Mouse (Mus musculus): ENCODE measurements around the gene Olfr476. TPM values are rescaled to one million over a fixed set of nuclear protein-coding genes. Genes with fewer than 3 reads are reported as not detected.
"Not testable (repeated sequence)": the region's sequence is repeated elsewhere in the genome, so short reads cannot be mapped to it uniquely, and the experiment has no call there.

Gene Olfr476
- not detected for total RNA-seq (2021)

DNA sequence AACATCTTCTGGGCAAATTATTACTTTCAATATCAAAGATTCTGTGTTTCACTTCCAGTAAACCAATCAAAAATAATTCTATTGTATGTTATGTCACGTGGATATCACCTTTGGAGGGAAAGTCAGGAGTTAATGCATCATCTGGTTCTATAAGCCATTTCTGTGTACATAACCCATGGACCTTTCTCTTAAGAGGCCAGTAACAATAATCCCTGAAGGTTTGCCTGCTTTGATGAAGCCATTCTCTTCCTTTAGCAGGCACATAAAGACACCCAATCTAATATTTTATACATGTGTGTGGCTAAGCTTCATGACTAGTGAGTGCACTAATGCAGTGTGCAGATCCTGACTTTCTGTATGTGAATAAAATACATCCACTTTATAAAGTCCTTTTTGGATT is at the start of gene Olfr476:
Olfr476 (plus strand) TSS at position 301 of the 400 bp plus-strand sequence.
- intact Hi-C loops (cut with DNase I) = no loop called here
- DNase-seq (ENCODE audit: low spot score in 2 of 2) = no peak

DNA sequence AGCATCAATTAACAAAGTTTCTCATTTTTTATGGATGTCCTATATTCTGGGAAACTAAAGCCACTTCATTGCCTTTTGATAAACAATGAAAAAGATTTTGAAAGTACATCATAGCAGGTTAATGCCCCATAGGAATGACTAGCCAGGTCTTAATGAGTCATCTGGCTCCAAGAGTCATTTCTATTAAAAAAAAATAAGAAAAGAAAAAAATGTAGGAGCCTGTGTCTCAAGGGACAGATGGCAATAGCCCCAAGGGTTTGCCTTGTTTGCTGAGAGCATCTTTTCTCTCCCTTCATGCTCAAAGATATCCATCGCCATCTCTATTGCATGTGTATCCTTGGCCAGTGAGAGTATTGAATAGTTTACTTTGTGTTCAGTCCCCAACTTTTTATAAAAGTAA is 34.5 kb upstream of the Olfr476 start, which contains the start of gene Olfr473:
Olfr473 (plus strand) TSS at position 301 of the 400 bp plus-strand sequence.
- intact Hi-C loops (cut with DNase I) = no loop called here
- DNase-seq (ENCODE audit: low spot score in 2 of 2) = no peak

DNA sequence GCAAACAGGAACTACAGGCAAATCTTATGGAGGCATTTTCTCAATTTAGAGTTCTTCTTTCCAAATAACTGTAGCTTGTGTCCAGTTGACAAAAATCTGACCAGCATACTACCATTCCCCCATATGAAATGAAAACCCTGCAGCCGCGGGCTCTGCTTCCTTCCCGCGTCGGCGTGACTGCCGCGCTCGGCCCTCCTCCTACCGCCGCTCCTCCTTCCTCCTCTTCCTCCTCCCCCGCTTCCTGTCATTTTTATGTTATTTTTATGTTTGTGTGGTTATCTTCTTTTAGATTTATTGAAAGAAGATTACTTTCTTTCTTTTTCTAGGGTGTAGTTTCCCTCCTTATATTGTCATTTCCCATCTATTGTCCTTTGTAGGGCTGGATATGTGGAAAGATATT is 12.1 kb upstream of the Olfr476 start:
- DNase-seq (ENCODE audit: low spot score in 2 of 2); intact Hi-C loops (cut with DNase I): not testable (repeated sequence)

DNA sequence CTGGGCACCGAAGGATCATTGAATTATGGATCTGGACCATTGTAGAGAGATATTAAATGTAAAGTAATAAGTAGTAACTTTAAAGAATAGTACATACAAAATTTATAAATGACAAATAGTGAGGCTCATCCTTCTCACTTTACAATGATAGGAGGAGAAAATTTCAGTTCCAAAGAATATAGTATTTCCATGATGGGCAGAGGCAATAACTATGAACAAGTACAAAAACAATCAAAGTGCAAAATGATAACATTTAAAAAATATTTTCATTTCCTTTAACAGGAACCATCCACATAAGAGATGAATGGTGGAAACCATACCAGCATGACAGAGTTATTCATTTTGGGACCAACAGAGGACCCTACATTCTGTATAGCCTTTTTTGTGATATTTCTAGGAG is 10.3 kb upstream of the Olfr476 start, which contains the start of gene Olfr474:
Olfr474 (plus strand) TSS at position 301 of the 400 bp plus-strand sequence.
- no peak for DNase-seq (ENCODE audit: low spot score in 2 of 2)
- intact Hi-C loops (cut with DNase I) = no loop called here

DNA sequence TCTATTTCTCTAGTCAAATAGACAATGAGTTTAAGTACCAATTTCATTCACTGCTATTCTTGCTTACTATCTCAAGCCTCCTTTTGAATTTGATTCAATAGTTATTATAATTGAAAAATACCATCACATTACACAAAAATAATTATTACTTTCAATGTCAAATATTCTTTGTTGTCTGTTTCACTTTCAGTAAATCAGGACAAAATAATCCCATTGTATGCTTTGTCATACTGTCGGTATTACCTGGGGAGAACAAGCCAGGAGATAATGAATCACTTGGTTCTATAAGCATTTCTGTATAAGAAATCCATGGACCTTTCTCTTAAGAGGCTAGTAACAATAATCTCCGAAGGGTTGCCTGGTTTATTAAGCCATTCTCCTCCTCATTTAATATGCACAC is 21.8 kb downstream of the Olfr476 start, which contains the start of gene Olfr477:
Olfr477 (plus strand) TSS at position 301 of the 400 bp plus-strand sequence.
- intact Hi-C loops (cut with DNase I) = no loop called here
- no peak for DNase-seq (ENCODE audit: low spot score in 2 of 2)

DNA sequence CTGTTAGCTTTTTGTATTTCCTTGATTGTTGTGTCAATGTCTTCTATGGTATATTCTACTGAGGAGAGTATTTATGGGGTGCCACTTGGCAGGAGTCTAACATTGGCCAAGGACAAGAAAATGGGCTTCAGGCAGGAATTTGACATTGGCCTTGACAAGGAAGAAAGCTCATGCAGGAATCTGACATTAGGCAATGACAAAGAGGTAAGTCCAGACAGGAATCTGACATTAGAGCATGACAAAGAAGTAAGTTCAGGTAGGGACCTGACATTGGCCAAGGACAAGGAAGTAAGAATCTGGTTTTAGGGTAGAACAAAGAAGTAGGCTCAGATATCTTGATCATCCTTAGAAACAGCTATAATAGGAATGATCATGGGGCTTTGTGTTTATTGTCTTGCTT is 49.7 kb downstream of the Olfr476 start:
- intact Hi-C loops (cut with DNase I) = not testable (repeated sequence)

More for the DNA sequence above, 49.7 kb downstream of the Olfr476 start:
- DNase-seq (ENCODE audit: low spot score in 2 of 2) = not testable (repeated sequence)

Other genes starting within 250 kb of the Olfr476 start
- gene Cyb5r2, start 206.8 kb upstream of the Olfr476 start, total RNA-seq (2021) = not detected
- gene Ovch2, start 163.6 kb upstream of the Olfr476 start, total RNA-seq (2021) = not detected
- gene Olfr467, start 152.5 kb upstream of the Olfr476 start, total RNA-seq (2021) = not detected
- not detected for gene Olfr469, start 139.3 kb upstream of the Olfr476 start, total RNA-seq (2021)
- not detected for gene Olfr470, start 117.3 kb upstream of the Olfr476 start, total RNA-seq (2021)
- not detected for gene Olfr472, start 66.9 kb upstream of the Olfr476 start, total RNA-seq (2021)
- not detected for gene Olfr473, start 34.4 kb upstream of the Olfr476 start, total RNA-seq (2021)
- not detected for gene Olfr474, start 10.2 kb upstream of the Olfr476 start, total RNA-seq (2021)
- under 1 TPM in 1 of 2 experiments, not detected in 1; 0.14 TPM for gene Olfr477, start 21.9 kb downstream of the Olfr476 start, total RNA-seq (2021)
- gene Olfr478, start 69.2 kb downstream of the Olfr476 start, total RNA-seq (2021) = not detected
- not detected for gene Olfr479, start 85.9 kb downstream of the Olfr476 start, total RNA-seq (2021)
- gene Olfr480, start 102.5 kb downstream of the Olfr476 start, total RNA-seq (2021) = not detected
- gene Olfr481, start 115.1 kb downstream of the Olfr476 start, total RNA-seq (2021) = not detected
- 1 to 10 TPM; 1.9 to 2.1 TPM for gene Olfr482, start 132.8 kb downstream of the Olfr476 start, total RNA-seq (2021)
- not detected for gene Olfr483, start 136.0 kb downstream of the Olfr476 start, total RNA-seq (2021)
- not detected for gene Olfr484, start 162.6 kb downstream of the Olfr476 start, total RNA-seq (2021)
- not detected for gene Olfr485, start 195.1 kb downstream of the Olfr476 start, total RNA-seq (2021)
- not detected for gene Olfr486, start 207.9 kb downstream of the Olfr476 start, total RNA-seq (2021)
- gene Olfr487, start 249.8 kb downstream of the Olfr476 start, total RNA-seq (2021) = not detected